Mouse (Mus musculus) heart, embryonic 11.5 days (tissue): ENCODE data around the gene Nav2. TPM values are rescaled to one million over a fixed set of nuclear protein-coding genes. Genes with fewer than 3 reads are reported as not detected.

ENCODE experiments used
- ATAC-seq: fragments of 200-750 bp; cut with Nextera tagmentation; replicated peaks from 2 replicates; pipeline ENCODE4 v1.8.0; 2017; ENCODE audit warnings: moderate library complexity; ENCODE audit not compliant: insufficient number of reproducible peaks, low FRiP score, low TSS enrichment
- H3K27ac ChIP-seq: fragments of 300-500 bp; sonication (generic); 2 replicates; pipeline ENCODE4 v1.5.1; 2014; ENCODE audit warnings: mild to moderate bottlenecking, low read depth, low read length
- H3K27me3 ChIP-seq: fragments of 300-500 bp; sonication (generic); 2 replicates; pipeline ENCODE4 v1.6.1; 2014; ENCODE audit warnings: mild to moderate bottlenecking, low read length, mixed read lengths; ENCODE audit not compliant: control insufficient read depth, insufficient read depth
- H3K36me3 ChIP-seq: fragments of 300-500 bp; sonication (generic); 2 replicates; pipeline ENCODE4 v1.6.1; 2014; ENCODE audit warnings: mild to moderate bottlenecking, low read length, moderate library complexity, mixed read lengths; ENCODE audit not compliant: control insufficient read depth, insufficient read depth
- H3K4me1 ChIP-seq: fragments of 300-500 bp; sonication (generic); 2 replicates; pipeline ENCODE4 v1.6.1; 2014; ENCODE audit warnings: low read length; ENCODE audit not compliant: control insufficient read depth, insufficient read depth
- H3K4me2 ChIP-seq: fragments of 300-500 bp; sonication (generic); 2 replicates; pipeline ENCODE4 v1.6.1; 2014; ENCODE audit warnings: mild to moderate bottlenecking, moderate library complexity
- H3K4me3 ChIP-seq: fragments of 300-500 bp; sonication (generic); 2 replicates; pipeline ENCODE4 v1.5.1; 2014; ENCODE audit warnings: low read depth, low read length
- H3K9ac ChIP-seq: fragments of 300-500 bp; sonication (generic); 2 replicates; pipeline ENCODE4 v1.6.1; 2014; ENCODE audit warnings: mild to moderate bottlenecking, low read depth, low read length, moderate library complexity
- H3K9me3 ChIP-seq: fragments of 300-500 bp; sonication (generic); replicated peaks from 2 replicates; pipeline ENCODE4 v1.6.1; 2016; ENCODE audit warnings: low read length; ENCODE audit not compliant: control insufficient read depth
- WGBS: fragments of 180-500 bp; shearing (Covaris S2); extraction: QIAGEN DNeasy Blood & Tissue Kit; methylation state at CpG from one replicate; pipeline ENCODE4 v1.1.7; 2014; ENCODE audit not compliant: insufficient replicate concordance; 5-methylcytosine and 5-hydroxymethylcytosine counted together
- polyA plus RNA-seq: library from polyadenylated mRNA; unstranded; fragments of >200 nt; fragmentation: Nextera tagmentation; extraction: Ambion mirVana; gene quantifications from 2 replicates; pipeline ENCODE4 v1.2.1, GENCODE M21; 2014

Nav2 gene
- polyA plus RNA-seq, 1 experiment from 2014 or later, result 32.2 TPM

DNA sequence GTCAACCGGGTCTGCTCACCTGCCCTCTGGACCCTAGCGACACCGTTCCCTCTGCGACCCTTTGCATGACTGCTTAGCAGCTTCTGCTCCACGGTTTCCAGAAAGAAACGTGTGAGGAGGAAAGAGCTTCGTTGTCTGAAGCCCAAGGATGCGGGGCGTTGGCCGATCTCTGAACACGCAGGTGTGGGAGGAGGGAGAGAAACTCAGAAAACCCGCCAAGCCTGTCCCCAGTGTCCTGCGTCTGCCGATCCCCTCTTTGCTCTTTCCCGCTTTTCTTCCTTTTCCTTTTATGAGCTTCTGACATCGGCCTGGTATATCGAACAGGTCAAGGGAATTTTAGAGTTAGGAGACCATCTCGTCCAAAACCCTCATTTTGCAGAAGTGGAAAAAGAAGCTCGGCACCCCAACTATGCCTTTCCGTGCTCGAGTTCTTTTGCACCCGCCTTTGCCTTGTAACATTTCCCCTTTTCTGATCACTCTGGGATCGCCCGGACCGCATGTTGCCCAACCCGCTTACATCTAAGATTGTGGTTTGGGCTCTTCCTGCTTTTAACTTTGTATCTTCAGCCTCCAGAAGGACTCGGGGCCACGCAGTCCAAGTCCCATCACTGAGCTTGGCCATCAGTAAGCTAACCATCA, 26.4 kb upstream of the Nav2 start:
- Histone ChIP-seq H3K4me1 (peaks cover 11% of the 10 kb centered on the region), H3K4me3 (peak overlapping the region; percentile 87), H3K36me3 (peaks cover 4% of the 10 kb centered on the region), H3K27me3 (no peaks in the 10 kb centered on the region), H3K9ac (peak overlapping the region; percentile 84), H3K27ac (no peak overlapping the region), H3K9me3 (no peaks in the 10 kb centered on the region), H3K4me2 (peak overlapping the region; percentile 74)
- ATAC-seq, result no peak
- WGBS, result 1% methylated on average over 28 of the region's 28 CpGs

DNA sequence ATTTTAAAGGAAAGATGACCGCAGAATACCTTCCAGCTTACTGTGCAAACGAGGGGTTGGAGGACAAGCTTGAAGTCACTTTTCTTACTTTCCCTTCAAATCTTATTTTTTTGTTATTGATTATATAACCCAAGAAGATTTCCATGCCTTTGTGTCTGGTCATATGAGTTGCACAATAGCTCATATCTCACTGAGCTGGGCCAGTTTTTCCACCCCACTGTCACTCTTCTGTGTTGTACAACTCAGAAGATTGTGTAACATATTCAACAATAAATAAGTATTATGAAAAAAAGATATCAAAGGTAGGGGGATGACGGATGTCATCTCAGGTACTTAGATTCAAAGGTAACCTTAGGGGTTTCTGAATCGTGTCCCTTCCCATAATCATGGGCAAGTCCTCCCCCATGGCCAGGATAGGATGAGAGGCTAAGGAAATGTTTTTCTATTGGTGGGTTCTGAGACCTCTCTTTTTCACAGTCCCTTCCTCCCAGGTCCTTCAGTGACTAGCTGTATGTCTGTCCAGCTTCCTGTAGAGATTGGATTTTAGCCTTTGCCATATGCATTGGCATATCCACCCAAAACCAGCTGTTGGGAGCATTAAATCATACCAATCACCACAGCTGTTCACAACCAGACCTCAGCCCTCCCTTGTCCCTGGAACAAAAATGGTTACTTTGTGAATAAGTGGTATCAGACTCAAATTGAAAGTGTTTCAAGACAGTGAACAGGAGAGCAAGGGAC, 24.8 kb upstream of the Nav2 start:
- 81% methylated on average over 4 of the region's 4 CpGs for WGBS
- H3K9me3 ChIP-seq, result no peaks in the 10 kb centered on the region
- H3K36me3 ChIP-seq, result no peaks in the 10 kb centered on the region
- no peak overlapping the region for H3K4me2 ChIP-seq
- no peak overlapping the region for H3K9ac ChIP-seq
- H3K27ac ChIP-seq, result no peak overlapping the region
- no peaks in the 10 kb centered on the region for H3K27me3 ChIP-seq
- no peak overlapping the region for H3K4me3 ChIP-seq
- ATAC-seq, result no peak
- H3K4me1 ChIP-seq, result peaks cover 22% of the 10 kb centered on the region

GRCm38 (mm10) chr7:48884266-48884611, 24.3 kb upstream of the Nav2 start:
- no peaks in the 10 kb centered on the region for H3K27me3 ChIP-seq
- ATAC-seq, result no peak
- no peak overlapping the region for H3K9ac ChIP-seq
- no peak overlapping the region for H3K4me3 ChIP-seq
- H3K4me2 ChIP-seq, result no peak overlapping the region
- no peak overlapping the region for H3K27ac ChIP-seq
- H3K36me3 ChIP-seq, result no peaks in the 10 kb centered on the region
- H3K4me1 ChIP-seq, result peaks cover 20% of the 10 kb centered on the region
- H3K9me3 ChIP-seq, result no peaks in the 10 kb centered on the region
- 55% methylated on average over 5 of the region's 5 CpGs for WGBS

- Histone ChIP-seq H3K4me3 (no peak overlapping the region), H3K9ac (no peak overlapping the region), H3K27ac (no peak overlapping the region), H3K9me3 (no peaks in the 10 kb centered on the region), H3K4me2 (no peak overlapping the region), H3K27me3 (no peaks in the 10 kb centered on the region), H3K4me1 (peaks cover 12% of the 10 kb centered on the region), H3K36me3 (no peaks in the 10 kb centered on the region)
- 27% methylated on average over 8 of the region's 8 CpGs for WGBS
- ATAC-seq, result no peak
These were observed 20.5 kb upstream of the Nav2 start for GRCm38 (mm10) chr7:48887973-48888372.

DNA sequence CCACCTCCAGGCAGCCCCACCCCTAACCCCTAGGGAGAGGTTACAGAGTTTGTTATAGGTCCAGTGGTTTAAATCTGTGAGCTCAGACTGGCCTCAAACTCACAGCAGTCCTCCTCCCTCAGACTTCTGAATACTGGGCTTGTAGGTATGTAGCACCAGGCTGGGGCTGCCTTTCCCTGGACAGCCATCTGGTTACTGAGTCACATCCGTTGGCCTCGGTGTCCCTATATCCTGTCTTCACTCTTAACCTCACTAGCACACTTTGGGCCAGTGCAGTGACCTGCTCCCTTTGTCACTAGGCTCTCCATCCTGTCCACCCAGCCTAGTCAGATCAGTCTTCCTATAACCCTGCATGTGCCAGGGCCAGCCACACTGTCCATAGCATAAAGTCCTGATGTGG, 19.8 kb upstream of the Nav2 start:
- no peak overlapping the region for H3K4me3 ChIP-seq
- no peak overlapping the region for H3K4me2 ChIP-seq
- no peak for ATAC-seq
- no peak overlapping the region for H3K9ac ChIP-seq
- WGBS, result 71% methylated on average over 2 of the region's 2 CpGs
- peaks cover 12% of the 10 kb centered on the region for H3K4me1 ChIP-seq
- H3K27ac ChIP-seq, result no peak overlapping the region
- H3K9me3 ChIP-seq, result no peaks in the 10 kb centered on the region
- H3K36me3 ChIP-seq, result no peaks in the 10 kb centered on the region
- H3K27me3 ChIP-seq, result no peaks in the 10 kb centered on the region

DNA sequence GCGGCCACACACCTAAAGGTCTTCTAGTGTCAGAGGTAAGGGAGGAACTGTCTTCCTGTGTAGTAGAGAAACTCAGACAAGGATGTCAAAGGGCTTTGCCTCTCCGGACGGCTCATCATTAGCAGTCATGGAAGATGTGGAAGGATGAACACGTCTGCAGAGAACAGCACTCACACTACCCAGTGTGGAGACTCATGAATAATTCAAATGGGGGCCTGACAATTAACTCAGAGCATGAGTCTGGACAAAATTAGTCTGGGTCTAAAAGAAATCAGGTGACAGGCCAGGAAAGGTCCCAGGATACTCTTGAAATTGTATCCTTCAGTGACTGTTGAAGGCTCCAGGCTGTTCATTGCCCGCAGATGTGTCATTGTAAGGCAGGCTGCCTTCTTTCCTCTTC, 17.5 kb upstream of the Nav2 start:
- no peaks in the 10 kb centered on the region for H3K27me3 ChIP-seq
- 64% methylated on average over 5 of the region's 5 CpGs for WGBS
- H3K9ac ChIP-seq, result no peak overlapping the region
- no peak overlapping the region for H3K27ac ChIP-seq
- no peak overlapping the region for H3K4me3 ChIP-seq
- no peak for ATAC-seq
- H3K9me3 ChIP-seq, result no peaks in the 10 kb centered on the region
- H3K4me2 ChIP-seq, result no peak overlapping the region
- H3K36me3 ChIP-seq, result no peaks in the 10 kb centered on the region
- peaks cover 28% of the 10 kb centered on the region for H3K4me1 ChIP-seq

DNA sequence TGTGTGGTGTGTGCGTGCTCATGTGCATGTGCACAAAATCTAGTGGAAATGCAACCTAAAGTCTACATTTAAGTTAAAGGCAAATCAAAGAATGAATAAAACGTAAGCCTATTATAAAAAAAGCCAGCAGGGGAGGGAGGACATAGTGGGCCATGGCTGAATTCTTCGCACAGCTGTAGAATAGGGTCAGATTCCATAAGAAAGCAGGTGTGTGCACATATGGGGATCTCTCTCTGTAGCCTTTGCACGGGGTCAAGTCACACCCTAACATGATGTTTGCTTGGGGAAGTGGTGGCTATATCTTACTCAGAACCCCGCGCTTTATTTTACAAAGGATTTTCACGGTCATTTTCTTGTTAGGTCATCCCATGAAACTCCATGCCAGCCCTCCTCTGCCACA, 15.4 kb upstream of the Nav2 start:
- H3K27me3 ChIP-seq, result no peaks in the 10 kb centered on the region
- H3K27ac ChIP-seq, result no peak overlapping the region
- H3K36me3 ChIP-seq, result no peaks in the 10 kb centered on the region
- no peaks in the 10 kb centered on the region for H3K9me3 ChIP-seq
- no peak overlapping the region for H3K4me2 ChIP-seq
- no peak overlapping the region for H3K4me3 ChIP-seq
- H3K4me1 ChIP-seq, result peaks cover 36% of the 10 kb centered on the region
- no peak overlapping the region for H3K9ac ChIP-seq
- no peak for ATAC-seq
- WGBS, result 88% methylated on average over 7 of the region's 7 CpGs

GRCm38 (mm10) chr7:48894152-48894551, 14.4 kb upstream of the Nav2 start:
- H3K4me3 ChIP-seq, result no peak overlapping the region
- ATAC-seq, result no peak
- WGBS, result 2% methylated on average over 6 of the region's 6 CpGs
- H3K27me3 ChIP-seq, result no peaks in the 10 kb centered on the region
- no peaks in the 10 kb centered on the region for H3K9me3 ChIP-seq
- H3K4me1 ChIP-seq, result peaks cover 37% of the 10 kb centered on the region
- H3K4me2 ChIP-seq, result no peak overlapping the region
- no peak overlapping the region for H3K9ac ChIP-seq
- no peak overlapping the region for H3K27ac ChIP-seq
- no peaks in the 10 kb centered on the region for H3K36me3 ChIP-seq

DNA sequence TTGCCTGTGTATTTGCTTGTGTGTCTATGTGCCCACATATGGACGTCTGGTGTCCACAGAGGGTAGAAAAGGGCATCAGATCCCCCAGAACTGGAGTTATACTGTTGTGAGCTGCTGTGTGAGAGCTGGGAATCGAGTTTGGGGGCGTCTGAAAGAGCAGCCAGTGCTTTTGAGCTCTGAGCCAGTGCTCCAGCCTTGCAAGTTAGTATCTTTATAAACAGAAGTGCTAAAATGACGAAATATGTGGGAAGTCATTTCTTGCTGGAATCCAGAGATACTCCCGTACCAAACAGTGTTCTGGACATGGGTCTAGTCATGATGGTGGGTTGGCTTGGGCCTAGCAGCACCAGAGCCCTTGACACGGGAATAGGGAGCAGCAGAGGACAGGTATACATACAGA, 13.8 kb upstream of the Nav2 start:
- Histone ChIP-seq H3K4me1 (peaks cover 41% of the 10 kb centered on the region), H3K36me3 (no peaks in the 10 kb centered on the region), H3K9me3 (no peaks in the 10 kb centered on the region), H3K4me2 (no peak overlapping the region), H3K27ac (peak overlapping the region; percentile 82), H3K4me3 (no peak overlapping the region), H3K27me3 (no peaks in the 10 kb centered on the region), H3K9ac (0 out of 2 replicates have a peak overlapping the region, but pooled peaks have one; percentile 28)
- ATAC-seq, result no peak
- 59% methylated on average over 6 of the region's 6 CpGs for WGBS
